Mouse (Mus musculus): ENCODE data around the gene Ranbp1.
"Not testable (repeated sequence)": the region's sequence is repeated elsewhere in the genome, so short reads cannot be mapped to it uniquely, and the experiment has no call there.

Ranbp1 gene

GRCm38 (mm10) chr16:18248433-18249363, at the start of gene Ranbp1, which contains the start of gene Trmt2a:
Gene Ranbp1 (minus strand): TSS chr16:18248732.
Gene Trmt2a (plus strand): TSS chr16:18248679.
- DNase-seq (ENCODE audit: low spot score in 2 of 2): peak; percentile 99

DNA sequence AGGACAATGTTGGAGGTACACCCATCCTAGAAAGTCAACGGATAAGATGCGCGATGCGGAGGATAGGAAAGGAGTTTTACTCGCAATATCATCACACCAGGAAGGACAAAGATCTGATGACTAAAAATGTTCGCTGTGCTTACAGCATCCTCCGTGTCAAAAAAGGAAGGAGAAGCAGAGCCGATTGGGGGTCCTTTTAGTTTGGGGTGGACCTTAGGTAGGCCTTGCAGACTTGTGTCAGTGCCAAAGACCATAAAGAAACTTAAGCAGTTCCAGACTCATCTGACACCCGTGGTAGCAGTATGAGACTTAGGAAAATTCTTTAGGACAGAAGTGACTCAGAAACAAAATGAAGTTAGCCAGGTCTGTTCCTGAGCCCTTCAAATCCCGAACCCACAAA, 41.1 kb upstream of the Ranbp1 start:
- not testable (repeated sequence) for DNase-seq (ENCODE audit: low spot score in 2 of 2)

- DNase-seq (ENCODE audit: low spot score in 2 of 2): peak; percentile 98
These were observed 40.6 kb upstream of the Ranbp1 start, which contains the start of gene Dgcr8 for GRCm38 (mm10) chr16:18289067-18289588. Gene Dgcr8 (minus strand): TSS chr16:18289246.

- DNase-seq (ENCODE audit: low spot score in 2 of 2): no peak
These were observed 40.1 kb upstream of the Ranbp1 start for GRCm38 (mm10) chr16:18288581-18289061.

DNA sequence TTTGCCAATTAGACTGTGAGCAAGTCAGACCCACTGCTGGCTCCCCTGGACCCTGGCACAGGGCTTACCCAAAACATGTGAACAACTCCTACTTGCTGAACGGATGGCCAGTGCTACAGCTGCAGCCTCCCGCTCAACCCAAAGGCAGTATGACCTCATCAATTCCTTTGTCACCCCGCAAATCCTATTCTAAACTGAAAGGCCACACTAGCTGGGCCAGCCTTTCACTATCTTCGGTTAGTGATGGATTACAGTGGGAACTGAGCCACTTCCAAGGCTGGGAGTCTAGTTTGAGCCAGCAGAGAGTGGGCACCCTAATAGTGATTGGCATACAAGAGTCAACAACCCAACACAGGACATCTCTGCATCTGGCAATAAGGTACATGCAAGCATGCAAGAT, 39.6 kb upstream of the Ranbp1 start:
- DNase-seq (ENCODE audit: low spot score in 2 of 2): no peak

DNA sequence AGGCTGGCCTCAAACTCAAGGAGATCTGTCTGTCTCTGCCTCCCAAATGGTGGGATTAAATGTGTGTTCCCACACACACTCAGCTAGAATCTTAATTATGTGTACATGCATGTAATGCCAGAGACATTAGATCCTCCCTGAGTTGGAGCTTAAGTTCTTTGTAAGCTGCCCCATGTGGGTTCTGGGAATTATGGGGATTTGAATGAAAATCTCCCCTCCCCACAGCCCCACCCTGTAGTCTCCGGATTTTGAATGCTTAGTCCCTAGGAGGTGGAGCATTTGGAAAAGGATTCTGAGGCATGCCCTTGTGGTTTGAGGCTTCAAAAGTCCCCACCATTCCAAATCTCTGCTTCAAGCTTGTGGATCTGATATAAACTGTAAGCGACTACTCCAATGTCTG, 26.6 kb upstream of the Ranbp1 start:
- DNase-seq (ENCODE audit: low spot score in 2 of 2): no peak

DNA sequence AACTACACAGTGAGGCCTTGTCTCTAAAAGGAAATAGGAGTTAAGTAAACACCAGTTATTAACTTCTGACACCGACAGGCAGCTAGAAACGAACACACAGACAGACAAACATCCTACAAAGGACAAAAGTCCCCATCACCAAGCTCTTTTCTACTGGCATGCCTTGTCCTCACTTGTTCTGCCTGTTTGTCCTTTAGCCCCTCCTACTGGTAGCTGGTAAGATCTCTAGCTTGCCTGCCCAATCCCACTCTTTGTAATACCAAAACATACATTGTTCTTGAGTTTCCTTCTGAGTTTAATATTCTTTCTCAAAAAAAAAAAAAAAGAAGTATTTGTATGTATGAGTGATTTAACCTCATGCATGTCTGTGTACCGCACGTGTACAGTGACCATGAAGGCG, 19.6 kb upstream of the Ranbp1 start:
- DNase-seq (ENCODE audit: low spot score in 2 of 2): no peak

DNA sequence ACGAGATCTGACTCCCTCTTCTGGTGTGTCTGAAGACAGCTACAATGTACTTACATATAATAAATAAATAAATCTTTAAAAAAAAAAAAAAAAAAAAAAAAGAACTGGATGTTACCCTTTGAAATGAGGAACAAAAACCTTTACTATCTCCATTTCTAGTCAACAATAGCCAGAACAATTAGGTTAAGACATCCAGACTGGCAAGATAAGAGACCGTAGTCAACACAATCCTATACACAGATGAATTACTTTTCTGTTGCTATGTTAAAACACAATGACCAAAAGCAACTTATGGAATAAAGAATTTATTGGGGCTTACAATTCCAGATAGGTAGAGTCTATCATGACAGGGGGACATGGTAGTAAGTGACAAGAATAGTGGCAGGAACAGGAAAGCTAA, 16.5 kb upstream of the Ranbp1 start:
- no peak for DNase-seq (ENCODE audit: low spot score in 2 of 2)

- no peak for DNase-seq (ENCODE audit: low spot score in 2 of 2)
These were observed 9.7 kb upstream of the Ranbp1 start, which contains the start of gene Gm49776 for GRCm38 (mm10) chr16:18258221-18258620. Gene Gm49776 (minus strand): TSS chr16:18258321.

GRCm38 (mm10) chr16:18253866-18254265, 5.3 kb upstream of the Ranbp1 start:
- DNase-seq (ENCODE audit: low spot score in 2 of 2): no peak

DNA sequence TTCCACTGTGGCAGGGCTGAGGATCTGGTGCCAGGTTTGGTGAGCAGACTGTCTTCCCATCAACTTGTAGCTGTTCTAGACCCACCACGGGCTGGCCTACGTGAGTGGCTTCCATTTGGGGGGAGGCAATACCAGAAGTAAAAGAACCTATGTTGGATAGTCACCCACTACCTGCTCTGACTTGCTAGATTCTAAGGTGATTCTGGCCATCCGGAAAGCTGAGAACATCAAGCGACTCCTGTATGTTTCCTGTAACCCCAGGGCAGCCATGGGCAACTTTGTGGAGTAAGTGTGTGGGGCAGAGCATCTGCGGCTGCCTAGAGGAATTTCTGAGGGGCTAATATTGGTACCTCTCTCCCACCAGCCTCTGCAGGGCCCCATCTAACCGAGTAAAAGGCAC, 4.2 kb upstream of the Ranbp1 start:
- no peak for DNase-seq (ENCODE audit: low spot score in 2 of 2)

DNA sequence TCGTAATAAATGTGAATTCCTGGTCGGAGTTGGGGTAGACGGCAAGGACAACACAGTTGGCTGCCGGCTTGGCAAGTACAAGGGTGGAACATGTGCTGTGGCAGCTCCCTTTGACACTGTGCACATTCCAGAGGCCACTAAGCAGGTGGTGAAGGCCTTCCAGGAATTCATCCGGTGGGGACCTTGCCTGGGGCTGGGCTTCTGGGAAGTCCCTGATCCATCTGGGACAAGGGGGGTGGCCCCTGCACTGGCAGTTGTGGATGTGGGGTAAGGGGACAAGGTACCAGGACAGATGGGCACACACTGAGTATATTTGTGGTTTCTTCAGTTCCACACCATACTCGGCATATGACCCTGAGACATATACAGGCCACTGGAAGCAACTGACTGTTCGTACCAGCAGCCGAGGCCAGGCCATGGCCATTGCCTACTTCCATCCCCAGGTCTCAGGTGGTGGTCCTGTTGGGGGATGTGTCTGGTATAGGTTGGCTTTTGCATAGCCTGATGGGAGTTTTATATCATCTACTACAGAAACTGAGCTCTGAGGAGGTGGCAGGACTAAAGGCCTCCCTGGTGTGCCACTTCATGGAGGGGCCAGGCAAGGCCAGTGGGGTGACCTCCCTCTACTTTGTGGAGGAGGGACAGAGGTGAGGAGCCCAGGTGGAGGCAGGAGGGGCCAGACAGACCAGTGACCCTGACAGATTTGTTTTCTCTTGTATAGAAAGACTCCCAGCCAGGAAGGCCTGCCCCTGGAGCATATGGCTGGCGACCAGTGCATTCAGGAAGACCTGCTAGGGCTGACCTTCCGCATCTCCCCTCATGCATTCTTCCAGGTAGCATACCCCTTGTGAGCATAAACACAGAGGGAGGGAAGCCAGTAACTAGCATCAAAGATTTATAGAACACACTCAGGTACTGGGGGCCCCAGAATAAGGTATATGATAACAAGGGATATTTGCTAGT, 2.6 kb upstream of the Ranbp1 start:
- DNase-seq (ENCODE audit: low spot score in 2 of 2): no peak

DNA sequence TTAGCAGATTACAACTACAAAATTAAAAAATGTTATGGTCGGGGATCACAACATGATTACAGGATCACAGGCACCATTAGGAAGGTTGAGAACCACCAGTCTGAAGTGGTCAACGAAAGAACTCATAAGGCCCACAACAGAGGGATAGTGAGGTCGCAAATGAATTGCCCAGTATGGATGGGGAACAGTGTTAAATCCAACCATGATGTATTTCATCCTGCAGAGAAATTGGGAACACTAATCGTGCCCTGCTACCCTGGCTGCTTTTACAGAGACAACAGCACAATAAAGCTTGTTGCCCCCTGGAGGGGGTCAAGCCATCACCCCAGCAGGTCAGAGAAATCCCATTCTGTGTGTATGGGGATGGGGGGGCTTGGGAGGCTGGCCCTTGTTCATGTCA, 1.7 kb upstream of the Ranbp1 start:
- no peak for DNase-seq (ENCODE audit: low spot score in 2 of 2)

GRCm38 (mm10) chr16:18249364-18249967, 934 bp upstream of the Ranbp1 start:
- no peak for DNase-seq (ENCODE audit: low spot score in 2 of 2)

- no peak for DNase-seq (ENCODE audit: low spot score in 2 of 2)
These were observed 772 bp downstream of the Ranbp1 start for GRCm38 (mm10) chr16:18247521-18248399.

DNA sequence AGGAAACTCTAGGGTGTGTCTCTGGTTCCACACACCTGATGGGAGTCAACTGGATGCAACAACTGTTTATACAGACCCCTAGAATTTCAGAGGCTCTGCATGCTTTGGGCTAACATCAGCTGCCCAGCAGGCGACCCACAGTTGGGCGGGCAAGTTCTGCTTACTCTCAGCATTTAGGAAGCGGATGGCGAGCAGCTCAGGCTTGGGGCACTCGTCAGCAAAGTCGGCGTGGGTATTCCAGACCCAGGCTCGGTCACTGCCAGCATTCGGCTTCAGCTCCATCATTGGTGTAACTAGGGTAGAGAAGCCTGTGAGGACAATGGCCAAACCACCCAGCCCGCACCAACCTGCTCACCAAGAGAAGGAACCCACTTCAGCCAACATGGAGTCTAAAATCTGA, 7.0 kb downstream of the Ranbp1 start:
- no peak for DNase-seq (ENCODE audit: low spot score in 2 of 2)

DNA sequence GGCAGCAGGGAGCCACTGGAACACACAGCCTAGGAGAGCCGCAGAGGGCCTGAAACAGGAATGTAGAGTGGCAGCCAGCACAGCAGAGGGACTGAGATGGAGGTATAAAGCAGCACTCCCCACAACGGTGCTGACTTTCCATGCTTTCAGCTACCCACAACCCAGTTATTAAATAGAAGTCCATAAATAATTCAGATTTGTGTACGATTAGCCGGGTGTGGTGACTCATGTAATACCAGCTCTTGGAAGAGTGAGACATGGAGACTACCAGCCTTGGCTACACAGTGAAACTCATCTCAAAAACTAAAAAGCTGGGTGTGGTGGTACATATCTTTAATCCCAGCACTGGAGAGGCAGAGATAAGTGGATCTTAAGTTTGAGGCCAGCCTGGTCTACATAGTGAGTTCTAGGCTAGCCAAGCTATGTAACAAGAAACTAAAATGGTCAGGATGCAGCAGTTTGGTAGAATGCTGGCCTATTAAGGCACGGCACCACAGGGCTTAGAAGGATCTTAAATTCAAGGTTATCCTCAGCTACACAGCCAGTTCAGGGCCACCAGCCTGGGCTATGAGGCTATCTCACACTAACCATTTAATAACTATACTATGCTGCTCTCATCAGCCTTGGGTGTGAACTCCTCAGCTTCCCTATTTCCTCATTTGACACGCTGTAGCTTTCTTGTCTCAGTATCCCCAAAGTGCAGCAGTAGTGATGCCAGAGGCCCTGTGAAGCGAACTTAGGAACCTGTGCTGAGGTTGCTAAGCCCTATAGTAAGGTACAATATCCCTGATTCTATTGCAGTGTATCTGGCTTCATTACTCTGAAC, 11.6 kb downstream of the Ranbp1 start:
- DNase-seq (ENCODE audit: low spot score in 2 of 2): no peak

- DNase-seq (ENCODE audit: low spot score in 2 of 2): peak in 1 of 2 experiments; percentile 66
These were observed 13.0 kb downstream of the Ranbp1 start for GRCm38 (mm10) chr16:18235389-18236065.
